Mouse (Mus musculus) spleen, postnatal 14 days (tissue): ENCODE measurements around the gene Frem1.

Source experiments
- DNase-seq, 2 experiments: peaks; one replicate each; pipeline ENCODE4 v3.0.0; 2021 to 2022; ENCODE audit warnings: low spot score in 2 of 2

Gene Frem1

DNA sequence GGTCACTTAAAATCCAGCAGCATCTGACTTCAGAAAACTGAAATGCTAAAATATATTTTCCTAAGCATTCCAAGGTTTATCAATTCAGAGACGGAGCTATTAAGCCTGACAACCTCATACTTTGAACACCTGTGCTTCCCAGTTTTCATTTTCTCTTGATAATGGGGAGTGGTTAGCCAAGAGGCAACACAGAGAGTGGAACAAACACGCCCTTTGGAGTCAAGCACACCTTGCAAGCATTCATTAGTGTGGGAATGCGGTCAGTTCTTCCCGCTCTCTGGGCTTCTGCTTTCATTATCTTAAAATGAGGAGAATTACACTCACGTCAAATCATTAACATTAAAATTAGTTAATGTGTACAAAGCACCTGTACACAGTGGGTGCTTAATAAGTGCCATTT, 122.1 kb downstream of the Frem1 start:
- no peak for DNase-seq

DNA sequence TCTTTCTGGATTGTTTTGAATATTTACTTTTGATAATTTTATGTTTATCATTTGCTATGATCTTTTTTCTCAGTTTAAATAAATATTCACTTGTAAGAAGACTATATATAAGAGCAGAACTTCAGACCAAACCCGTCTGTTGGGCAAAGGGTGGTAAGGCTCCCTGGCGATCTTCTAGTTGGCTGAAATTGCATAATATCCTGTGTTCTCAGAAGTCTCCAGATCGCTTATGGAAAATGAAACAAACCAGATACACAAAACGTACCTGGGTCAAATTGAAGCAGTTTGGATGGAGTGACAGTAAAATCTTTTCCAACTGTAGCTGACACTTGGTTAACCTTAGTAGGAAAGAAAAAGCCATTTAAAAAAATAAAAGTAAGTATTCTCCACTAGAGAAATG, 130.2 kb downstream of the Frem1 start:
- DNase-seq, result no peak

DNA sequence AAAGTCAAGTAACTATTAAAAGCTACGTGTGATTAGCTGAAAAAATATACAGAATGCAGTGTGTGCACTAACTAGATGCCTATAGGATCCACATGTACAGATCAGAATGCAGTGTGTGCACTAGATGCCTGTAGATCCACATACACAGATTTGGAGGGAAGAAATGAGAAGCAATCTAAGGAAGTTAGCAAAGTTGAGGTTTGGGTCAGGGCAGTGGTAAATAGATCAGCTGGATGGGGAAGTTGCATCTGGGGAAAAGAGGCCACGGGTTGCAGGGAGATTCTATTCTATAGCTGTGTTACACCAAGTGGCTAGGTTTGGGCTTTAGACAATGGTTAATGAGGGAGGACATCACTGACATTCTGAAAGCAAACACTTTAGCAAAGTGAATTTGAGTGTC, 133.5 kb downstream of the Frem1 start:
- DNase-seq, result no peak

DNA sequence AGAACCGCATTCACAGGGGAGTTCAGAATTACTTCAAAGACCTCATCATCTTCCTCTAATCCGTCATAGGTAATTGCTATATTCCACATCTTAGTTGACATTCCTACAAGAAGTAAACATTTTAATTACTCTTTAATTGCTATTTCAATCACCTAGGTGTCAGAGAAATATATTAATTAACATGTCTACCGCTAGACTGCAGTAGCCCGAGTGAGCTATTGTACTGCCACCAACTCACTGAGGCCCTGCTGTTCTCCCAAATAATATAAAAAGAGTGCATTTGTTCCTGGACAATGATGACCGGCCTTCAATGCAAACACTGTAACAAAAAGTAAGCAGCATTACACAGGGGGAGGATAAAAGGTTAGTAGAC, 135.5 kb downstream of the Frem1 start:
- DNase-seq, result no peak

DNA sequence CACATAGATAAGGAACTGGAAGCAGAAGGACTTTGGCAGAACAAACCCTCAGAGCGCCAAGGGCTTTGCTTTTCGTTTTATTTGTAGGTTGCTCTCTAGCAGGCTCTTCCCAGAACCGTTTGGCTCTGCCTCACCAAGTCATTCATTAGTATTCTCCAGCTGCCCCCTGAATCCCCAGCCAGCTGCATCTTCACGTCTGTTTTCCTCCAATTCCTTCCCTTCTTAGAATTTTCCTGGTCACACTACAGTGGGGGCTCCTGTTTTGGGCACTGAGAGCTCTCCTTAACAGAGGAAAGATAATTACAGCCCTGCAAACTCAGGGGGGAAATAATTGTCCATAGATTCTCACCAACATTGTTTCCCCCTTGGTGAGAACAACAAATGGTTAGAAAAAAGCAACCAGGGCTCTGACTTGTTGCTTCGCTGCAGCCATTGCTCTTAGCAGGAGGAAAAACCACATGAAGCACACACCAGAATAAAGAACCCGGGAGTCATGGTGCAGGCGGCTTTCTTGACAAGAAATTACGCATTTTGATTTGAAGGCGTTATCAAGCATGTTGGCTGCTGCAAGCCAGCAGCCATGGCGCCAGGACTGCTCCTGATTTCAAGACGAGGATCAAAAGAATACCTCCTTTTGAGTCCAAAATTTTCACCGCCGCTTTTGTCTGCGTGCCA, 136.0 kb downstream of the Frem1 start:
- no peak for DNase-seq

DNA sequence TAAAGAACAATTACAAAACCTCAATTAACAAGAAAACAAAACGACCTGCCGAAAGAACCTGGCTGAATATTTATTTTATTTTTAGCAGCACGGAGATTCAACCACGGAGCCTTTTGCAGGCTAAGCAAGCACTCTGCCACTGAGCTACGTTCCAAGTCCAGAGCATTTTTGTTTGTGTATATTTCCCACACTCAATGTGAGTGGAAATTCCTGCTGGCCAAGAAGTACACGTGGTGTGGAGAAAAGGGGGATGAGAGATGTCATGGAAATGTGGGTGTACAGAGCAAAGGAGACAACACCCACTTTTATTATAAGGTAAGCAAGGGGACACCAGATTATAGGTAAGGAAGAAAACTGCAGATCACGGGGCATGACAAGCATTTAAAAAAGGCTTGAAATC, 136.6 kb downstream of the Frem1 start:
- no peak for DNase-seq

DNA sequence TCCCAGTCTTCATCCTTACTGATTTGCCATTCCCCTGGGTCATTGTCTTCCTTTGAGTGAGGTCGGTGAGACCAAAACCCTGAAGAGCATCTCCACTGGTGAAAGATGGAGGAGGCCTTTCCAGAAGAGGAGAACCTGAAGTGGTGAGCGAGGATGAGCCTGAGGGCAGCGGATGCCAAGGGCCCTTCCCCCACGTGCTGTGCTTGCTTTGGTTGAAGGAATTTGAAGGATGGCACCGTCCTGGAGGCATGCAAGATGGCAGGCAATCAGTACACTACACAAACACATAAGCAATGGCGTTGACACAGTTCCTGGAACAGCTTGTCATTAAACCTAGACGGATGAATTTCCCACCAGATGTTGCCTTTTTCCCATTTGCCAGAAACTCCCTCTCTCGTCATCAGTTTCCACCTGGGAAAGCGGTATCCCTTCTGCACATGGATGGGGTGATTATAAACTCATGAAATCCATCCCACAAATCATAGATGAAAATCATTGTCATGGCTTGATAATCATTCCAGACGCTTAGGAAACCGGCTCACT, 137.5 kb downstream of the Frem1 start:
- no peak for DNase-seq

DNA sequence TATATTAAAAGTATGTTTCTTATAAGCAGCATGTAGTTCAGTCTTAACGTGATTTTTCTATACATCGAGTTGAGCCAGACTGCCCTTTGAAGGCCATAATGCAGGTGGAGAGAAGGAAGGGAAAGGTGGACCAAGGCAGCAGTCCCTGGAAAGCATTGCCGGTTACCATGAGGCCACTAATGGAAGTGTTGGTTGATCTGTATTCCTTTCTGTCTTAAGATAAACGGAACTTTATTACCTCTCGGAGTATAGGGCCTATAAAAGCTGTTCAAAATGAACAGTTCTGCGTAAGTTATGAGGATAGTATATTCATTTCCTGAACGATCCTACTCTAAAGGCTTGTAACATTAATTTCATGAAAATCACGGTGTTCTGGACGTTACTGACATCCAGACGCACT, 156.9 kb downstream of the Frem1 start:
- no peak for DNase-seq

DNA sequence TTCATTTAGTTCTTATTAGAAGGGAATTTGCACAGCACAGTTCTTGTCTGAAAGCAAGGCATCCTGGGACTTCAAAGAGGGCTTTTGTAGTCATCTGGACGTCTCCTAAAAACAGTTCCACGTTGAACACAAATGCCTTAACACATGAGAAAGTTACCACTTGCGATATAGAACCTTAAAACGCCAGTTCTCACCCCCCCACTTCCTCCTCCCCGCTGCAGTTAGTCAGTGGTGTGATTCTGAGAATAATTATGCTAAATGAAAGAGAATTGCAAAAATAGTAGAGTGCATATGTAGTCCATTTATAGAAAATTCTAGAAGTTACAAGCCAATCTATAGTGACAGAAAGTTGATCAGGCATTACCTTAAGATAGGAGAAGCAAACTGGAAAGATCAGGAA, 159.9 kb downstream of the Frem1 start:
- DNase-seq, result no peak

DNA sequence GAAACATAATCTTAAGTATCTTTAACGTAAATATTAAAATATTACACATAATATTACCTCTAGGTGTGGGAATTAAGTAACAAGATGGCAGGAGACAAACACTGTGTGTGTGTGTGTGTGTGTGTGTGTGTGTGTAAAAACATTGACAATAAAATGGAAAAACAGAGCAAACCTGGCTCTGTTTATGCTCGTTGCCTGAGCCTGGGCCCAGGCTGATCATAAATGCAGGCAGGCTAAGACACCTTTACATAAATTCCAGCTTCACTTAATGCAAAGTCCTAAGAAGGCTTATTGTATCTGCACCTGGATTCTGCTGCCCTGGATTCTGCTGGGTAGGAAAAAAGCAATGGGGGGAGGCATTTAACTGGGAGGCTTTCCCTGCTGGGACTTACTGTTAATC, 160.6 kb downstream of the Frem1 start:
- DNase-seq, result no peak

DNA sequence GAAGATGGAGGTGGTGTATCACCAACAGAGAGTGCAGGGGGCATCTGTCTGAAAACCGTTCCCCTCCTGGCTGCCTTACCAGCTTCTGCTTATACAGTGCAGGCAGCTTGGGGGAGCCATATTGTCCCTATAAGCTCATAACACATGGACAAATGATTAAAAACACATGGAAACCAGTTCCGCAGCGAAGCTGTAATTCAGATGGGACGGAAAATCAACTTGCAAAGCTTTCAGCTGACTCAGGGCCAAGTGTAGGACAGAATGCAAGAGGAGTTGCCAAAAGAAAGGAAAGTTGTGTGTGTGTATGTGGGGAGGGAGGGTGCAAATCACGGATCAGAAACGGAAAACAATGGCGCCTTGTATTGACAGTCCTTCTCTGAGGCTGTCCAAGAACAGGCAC, 161.1 kb downstream of the Frem1 start:
- DNase-seq, result no peak

DNA sequence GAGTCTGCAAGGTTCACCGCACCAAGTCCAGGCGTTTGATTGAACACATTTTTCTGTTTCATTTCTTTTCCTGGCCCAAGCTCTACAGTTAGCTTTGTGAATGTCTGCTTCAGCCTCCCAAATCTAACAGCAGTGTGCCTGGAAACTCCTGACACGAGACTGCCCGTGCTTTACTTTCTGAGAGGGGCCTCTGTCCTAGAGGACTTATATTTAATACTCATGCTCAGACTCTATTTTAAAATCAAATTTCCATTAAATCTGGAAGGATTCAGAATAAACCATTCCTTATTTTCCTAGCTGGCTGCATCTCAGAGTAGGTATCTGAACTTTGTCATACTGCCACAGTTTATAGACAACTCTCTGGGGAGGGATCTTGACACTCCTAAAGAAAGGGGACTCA, 161.6 kb downstream of the Frem1 start:
- no peak for DNase-seq

DNA sequence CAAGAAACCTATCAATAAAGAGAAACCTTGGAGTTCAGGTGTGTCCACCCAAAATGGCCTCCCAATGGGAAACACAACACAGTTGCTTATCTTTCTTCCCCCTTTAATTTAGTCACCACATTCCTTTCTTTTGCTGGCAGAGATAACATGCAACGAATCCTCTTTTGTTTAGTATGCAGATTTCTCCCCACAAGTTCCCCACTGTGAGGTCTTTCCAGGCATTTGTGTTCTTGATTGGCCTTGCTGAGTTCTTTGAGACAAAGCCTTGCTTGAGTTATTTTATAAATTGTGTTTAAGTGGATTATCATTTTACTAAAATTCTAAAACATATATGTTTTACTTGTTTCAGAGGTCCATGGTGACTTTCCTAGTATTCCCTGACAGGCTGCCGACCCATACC, 166.0 kb downstream of the Frem1 start:
- DNase-seq, result no peak

DNA sequence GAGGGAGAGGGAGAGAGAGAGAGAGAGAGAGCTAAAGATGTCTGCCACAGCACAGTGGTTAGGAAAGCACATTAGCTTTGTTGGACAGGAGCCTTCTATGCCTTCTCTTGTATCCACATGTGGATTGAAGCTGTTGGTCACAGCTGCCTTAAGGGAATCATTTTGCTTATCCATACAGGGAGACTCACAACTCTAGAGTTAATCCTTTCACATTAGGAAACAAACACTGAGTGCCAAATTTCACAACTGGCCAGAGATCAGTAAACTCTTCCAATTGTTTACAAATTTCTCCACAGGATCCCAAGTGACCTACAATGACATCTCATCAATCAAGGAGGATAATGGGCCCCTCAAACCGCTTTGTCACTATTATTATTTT, 166.6 kb downstream of the Frem1 start:
- no peak for DNase-seq

DNA sequence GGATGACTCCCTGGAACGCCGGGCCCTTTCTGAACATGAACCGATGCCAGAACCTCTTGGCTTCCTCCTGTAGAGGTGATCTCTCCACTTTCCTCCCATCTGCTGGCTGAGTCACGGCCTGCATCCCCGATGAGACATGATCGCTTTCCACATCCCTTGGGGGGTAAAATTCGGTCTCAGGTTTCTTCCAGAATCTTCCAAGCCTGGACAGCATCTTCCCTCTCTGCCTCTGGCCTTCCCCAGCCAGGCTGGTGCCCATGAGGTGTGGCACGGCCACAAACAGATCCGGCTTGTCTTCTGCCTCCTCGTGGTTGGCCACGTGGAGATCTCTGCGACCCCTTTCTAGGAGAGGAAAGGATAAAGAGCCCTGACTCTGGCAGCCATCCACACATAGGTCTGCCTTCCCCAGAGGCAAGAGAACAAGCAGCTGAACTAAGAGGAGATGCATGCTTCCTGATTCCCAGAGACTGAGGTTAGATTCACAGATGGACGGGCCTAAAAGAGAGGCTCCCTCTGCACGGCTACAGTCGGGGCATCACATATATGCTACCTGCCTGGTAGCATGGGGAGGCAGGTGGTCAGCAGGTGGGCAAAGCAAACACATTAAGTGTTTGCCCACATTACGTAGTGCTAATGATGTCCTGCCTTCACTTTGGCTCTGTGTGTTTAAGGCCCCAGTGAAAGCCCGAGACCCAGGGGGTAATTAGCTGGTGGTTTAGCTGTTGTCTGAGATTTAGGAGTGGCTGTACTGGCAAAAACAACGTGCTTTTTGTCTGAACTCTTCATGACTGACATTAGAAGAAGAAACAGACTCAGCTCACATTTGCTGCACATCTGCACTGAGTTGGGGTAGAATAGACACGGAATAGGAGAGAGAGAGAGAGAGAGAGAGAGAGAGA, 167.3 kb downstream of the Frem1 start, which contains the start of gene Cer1:
Cer1 (minus strand) TSS at position 513 of the 899 bp plus-strand sequence.
- DNase-seq, result no peak

DNA sequence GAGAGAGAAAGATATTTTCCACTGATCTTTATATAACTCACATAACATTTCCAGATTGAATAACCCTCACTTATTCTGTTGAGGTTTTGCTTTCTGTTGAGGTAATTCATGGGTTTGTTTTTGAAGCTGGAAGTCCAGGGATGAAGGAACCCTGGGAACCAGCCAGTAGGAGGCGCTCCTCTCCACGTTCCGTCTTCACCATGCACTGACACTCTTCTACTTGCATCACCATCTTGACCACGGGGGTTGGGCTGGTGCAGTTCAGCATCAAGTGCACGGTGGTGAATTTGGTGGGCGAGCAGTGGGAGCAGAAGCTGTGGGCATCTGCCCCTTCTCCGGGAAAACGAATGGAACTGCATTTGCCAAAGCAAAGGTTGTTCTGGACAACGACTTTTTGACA, 169.6 kb downstream of the Frem1 start:
- no peak for DNase-seq

DNA sequence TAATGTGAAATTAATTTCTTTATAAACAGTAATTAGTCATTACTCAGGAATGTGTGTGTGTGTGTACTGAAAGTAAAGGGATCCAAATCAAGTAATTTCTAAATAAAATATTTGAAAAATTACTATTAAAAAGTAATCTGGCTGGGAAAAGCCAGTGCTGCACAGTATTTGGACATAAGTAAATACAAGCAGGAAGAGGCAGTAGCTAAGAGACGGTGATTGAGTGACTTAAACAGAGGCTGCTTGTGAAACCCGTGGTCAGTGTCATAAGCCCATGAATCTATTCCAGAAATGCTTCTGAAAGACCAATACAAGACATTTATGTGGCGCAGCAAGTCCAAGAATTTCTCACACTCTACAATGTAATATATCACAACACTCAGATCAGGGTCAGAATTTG, 170.8 kb downstream of the Frem1 start:
- no peak for DNase-seq

DNA sequence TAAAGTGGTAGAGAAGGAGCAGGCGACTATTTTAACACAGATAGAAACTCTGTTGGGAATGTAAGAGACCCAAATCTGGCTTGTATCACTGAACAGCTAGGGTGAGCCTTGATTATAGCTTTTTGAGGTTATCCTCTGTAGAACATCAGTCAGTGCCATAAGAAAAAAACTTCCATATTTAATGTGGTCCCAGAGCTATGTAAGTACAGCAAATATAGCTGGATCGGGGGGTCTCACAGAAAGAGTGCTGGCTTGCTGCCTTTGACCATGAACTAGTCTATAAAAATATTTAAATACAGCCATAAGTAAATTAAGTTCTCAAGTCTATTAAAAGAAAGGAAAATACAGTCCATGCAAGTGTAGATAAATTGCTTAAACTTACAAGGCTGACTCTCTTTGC, 171.9 kb downstream of the Frem1 start:
- DNase-seq, result no peak

DNA sequence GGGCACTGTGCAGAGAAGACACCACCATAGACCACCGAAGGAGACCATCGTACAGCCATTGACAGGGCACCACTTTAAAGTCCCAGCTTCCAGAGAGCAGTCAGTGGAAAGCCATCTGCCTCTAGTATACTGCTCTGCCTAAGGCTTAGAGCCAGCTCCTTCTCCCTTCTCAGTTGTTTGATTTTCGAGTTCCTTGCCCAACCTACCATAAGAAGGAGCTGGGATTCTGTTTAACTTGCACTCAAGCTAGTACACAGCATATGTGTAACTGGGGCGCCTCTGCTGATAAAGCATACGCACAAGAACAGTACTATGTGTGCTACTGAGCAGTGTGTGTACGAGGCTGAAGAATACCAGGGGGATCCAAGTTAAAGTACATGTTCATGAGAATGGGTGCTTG, 173.0 kb downstream of the Frem1 start:
- DNase-seq, result no peak

DNA sequence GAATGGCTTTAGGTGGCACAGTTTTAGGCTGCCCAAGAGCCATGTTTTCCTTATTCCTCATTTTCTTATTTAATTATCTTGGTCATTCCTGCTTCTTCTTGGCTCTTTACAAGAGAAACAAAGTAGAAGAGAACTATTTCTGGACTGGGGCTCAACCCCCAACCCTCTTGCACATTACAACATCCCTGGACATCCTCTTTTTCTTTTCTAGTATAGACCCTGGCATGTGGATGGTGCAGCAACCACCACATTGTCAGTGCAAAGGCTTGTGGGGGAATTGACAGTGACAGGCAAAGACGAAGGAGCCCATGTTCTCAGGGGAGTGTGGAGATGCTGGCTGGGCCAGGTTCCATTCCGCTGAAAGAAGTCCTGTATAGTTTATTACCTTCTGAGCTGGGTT, 175.5 kb downstream of the Frem1 start:
- DNase-seq, result no peak

DNA sequence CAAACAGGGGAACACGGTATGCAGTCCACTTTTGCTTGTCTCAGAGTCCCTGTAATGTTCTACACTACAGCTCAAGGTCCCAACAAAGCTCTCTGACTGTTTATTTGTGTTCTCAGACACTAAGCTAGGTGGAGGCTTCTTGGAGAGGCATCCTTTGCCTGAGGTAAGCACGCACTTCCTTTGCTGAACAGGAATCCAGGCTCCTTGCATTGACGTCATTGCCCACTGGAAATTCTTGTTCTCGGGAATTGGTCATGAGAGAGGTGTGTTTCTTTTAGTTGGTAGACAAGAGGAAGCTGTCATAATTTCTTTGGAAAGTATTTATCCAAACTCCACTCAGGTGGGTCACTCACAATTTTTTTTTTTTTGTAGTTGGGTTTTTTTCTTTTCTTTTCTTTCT, 176.6 kb downstream of the Frem1 start:
- DNase-seq, result no peak

DNA sequence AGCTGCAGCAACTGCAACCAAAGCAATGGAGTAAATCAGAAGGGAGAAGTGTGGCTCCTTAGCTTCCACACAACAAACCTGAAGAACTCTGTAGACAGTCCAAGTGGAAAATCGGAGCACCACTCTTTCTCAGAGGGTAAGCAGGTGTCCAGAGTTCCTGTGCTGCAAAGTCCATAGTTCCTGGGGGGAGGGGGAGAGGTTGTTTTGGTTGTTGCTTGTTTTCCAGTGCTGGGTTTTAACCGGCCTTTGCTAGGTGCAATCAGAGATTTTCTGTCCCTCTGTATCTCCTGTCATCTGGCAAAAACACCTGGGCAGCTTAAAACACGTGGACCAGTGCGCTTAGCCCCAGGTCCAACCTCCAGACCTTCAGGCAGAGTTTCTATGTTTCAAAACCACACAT, 177.3 kb downstream of the Frem1 start:
- no peak for DNase-seq

DNA sequence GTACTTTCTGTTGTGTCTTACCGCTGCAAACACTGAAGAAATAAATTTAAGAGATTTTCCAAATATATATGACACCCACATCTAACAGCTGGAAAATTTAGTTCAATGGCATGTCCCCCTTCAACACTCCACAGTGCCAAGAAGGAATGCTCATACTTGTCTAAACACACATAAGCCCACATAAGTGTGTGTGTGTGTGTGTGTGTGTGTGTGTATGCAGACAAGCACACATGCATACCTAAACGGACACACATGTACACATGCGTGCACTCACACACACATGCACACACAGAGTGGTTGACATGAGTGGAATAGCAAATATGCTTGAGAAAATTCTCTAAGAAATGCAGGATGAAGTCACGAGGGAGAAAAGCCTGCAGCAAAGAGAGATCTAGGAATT, 179.6 kb downstream of the Frem1 start:
- no peak for DNase-seq
